In the genomic region with DNA sequence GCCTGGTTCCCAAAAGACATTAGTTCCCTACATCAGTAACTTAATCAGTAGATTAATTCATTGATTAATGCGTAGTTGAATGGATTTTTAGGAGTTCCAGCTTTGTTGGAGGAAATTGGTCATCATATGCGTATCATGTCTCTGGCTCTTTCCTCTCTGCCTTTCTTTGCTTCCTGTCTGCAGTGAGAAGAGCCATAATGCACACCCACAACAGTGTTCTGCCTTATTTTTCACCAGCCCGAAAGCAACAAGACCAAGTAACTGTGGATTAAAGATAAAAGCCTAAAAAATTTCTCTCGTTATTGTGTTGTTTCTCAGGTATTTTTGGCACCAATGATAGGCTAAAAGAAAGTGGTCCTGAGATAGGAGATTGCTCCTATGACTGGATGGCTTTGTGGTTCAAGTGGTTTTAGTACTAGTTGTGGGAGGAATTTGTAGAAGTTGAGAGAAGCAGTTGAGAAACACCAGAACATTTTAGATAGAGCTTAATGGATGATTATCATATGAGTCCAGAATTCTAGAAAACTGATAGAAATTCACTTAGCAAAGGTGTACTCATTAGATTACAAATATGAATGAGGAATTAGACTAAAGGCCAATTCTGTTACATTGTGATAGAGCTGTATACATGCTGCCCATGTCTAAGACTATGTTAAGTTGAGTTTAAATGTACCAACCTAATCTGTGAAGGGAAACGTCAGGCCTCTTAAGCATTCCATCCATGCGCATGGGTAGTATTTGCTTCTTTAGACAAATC, we compare ENCODE assay signal across 19 mouse cellular contexts.
DNase-seq lines count a peak whose midpoint lies in the region; ATAC-seq and TF ChIP-seq lines count a peak whose summit lies in the region.
"Had no signal": no experiment of that assay in that cellular context is flagged by ENCODE, and none has a peak within 500 bp of the region (broad histone marks: within the 10 kb centered on the region; RNA-seq: fewer than 3 reads in every experiment).

No protein-coding gene starts in this region.

- 55% methylated on average over 6 of the region's 6 CpGs for WGBS in liver, embryonic 12.5 days (ENCODE audit: insufficient replicate concordance)
- 46% methylated on average over 6 of the region's 6 CpGs for WGBS in liver, embryonic 16.5 days (ENCODE audit: insufficient replicate concordance)

- H3K4me2 ChIP-seq in liver, embryonic 12.5 days: peak overlapping the region; percentile 8; the same call in 1 of the 2 replicates
- H3K4me2 ChIP-seq in liver, embryonic 16.5 days (ENCODE audit: low read depth, low read length): no peak overlapping the region
- H3K4me2 ChIP-seq: embryonic facial prominence, embryonic 13.5 days; forebrain, embryonic 13.5 days; heart, embryonic 13.5 days; hindbrain, embryonic 15.5 days had no signal

- no peak for TF ChIP-seq CTCF in left cerebral cortex, adult 2 months (IDR thresholded peaks at IDR 0.05)

- no peak overlapping the region for H3K4me3 ChIP-seq in liver, embryonic 12.5 days
- H3K4me3 ChIP-seq in liver, embryonic 16.5 days (ENCODE audit: low read depth, low read length): no peak overlapping the region
- no peak overlapping the region for H3K4me3 ChIP-seq in left cerebral cortex, adult 2 months
- H3K4me3 ChIP-seq: embryonic facial prominence, embryonic 13.5 days; forebrain, embryonic 13.5 days; gastrocnemius, adult 2 months; heart, embryonic 13.5 days; hindbrain, embryonic 15.5 days had no signal

- peaks cover 14% of the 10 kb centered on the region; the same call in 1 of the 2 replicates for H3K36me3 ChIP-seq in liver, embryonic 12.5 days
- no peaks in the 10 kb centered on the region for H3K36me3 ChIP-seq in liver, embryonic 16.5 days (ENCODE audit: control insufficient read depth, insufficient read depth)

- H3K9me3 ChIP-seq in liver, embryonic 12.5 days (replicated peaks): no peaks in the 10 kb centered on the region
- H3K9me3 ChIP-seq in liver, embryonic 16.5 days (replicated peaks; ENCODE audit: control insufficient read depth, low read length): no peaks in the 10 kb centered on the region
- H3K9me3 ChIP-seq: embryonic facial prominence, embryonic 13.5 days; forebrain, embryonic 13.5 days; heart, embryonic 13.5 days; hindbrain, embryonic 15.5 days had no signal

- peaks cover 17% of the 10 kb centered on the region for H3K4me1 ChIP-seq in liver, embryonic 12.5 days
- H3K4me1 ChIP-seq in liver, embryonic 16.5 days (ENCODE audit: control insufficient read depth, low read depth, low read length): peaks cover 3% of the 10 kb centered on the region; the same call in 1 of the 2 replicates
- H3K4me1 ChIP-seq: embryonic facial prominence, embryonic 13.5 days; forebrain, embryonic 13.5 days; heart, embryonic 13.5 days; hindbrain, embryonic 15.5 days had no signal

- no peaks in the 10 kb centered on the region for H3K27me3 ChIP-seq in liver, embryonic 12.5 days (replicated peaks)
- H3K27me3 ChIP-seq in liver, embryonic 16.5 days (ENCODE audit: control insufficient read depth, insufficient read depth, low read depth, low read length): no peaks in the 10 kb centered on the region
- H3K27me3 ChIP-seq: CH12.LX; embryonic facial prominence, embryonic 13.5 days; forebrain, embryonic 13.5 days; heart, embryonic 13.5 days; hindbrain, embryonic 15.5 days had no signal

- peak; percentile 70 for DNase-seq in 416B (ENCODE audit: low read depth)
- DNase-seq in c-Kit-positive CD71-positive TER-119-negative erythroid progenitor cells, embryonic 14.5 days (ENCODE audit: low read depth): peak; percentile 48
- DNase-seq in left cerebral cortex, adult 2 months (ENCODE audit: extremely low spot score in 1 of 2, low spot score in 2 of 2): no peak
- DNase-seq in thymus, postnatal 0 days (ENCODE audit: low spot score): no peak
- DNase-seq in cerebellum, postnatal 4 days (ENCODE audit: low spot score in 2 of 2): no peak
- DNase-seq in spleen, postnatal 10 days (ENCODE audit: low spot score in 2 of 2): no peak
- DNase-seq: adrenal gland, postnatal 10 days; cerebellum, adult 18-20 months; cerebellum, postnatal 10 days; gastrocnemius, adult 2 months; gastrocnemius, postnatal 25 days; heart, postnatal 36 days had no signal

- no peak overlapping the region for H3K9ac ChIP-seq in liver, embryonic 12.5 days
- no peak overlapping the region for H3K9ac ChIP-seq in liver, embryonic 16.5 days (ENCODE audit: low read depth, low read length)
- H3K9ac ChIP-seq: embryonic facial prominence, embryonic 13.5 days; forebrain, embryonic 13.5 days; heart, embryonic 13.5 days; hindbrain, embryonic 15.5 days had no signal

- intact Hi-C loops in left cerebral cortex, adult 2 months (cut with DNase I): no loop called here

- peak overlapping the region; percentile 68; the same call in 1 of the 2 replicates for H3K27ac ChIP-seq in liver, embryonic 12.5 days
- H3K27ac ChIP-seq in liver, embryonic 16.5 days (ENCODE audit: low read length): peak overlapping the region; percentile 41; the same call in 1 of the 2 replicates
- no peak overlapping the region for H3K27ac ChIP-seq in left cerebral cortex, adult 2 months
- H3K27ac ChIP-seq: embryonic facial prominence, embryonic 13.5 days; forebrain, embryonic 13.5 days; gastrocnemius, adult 2 months; heart, embryonic 13.5 days; hindbrain, embryonic 15.5 days had no signal

- ATAC-seq in liver, embryonic 12.5 days: peak; percentile 90
- ATAC-seq in liver, embryonic 16.5 days (ENCODE audit: low read depth): peak; percentile 85
- ATAC-seq: forebrain, embryonic 13.5 days had no signal

Comparison
In these comparisons a context has a peak if more than half of its experiments do, and no peak if none do; other contexts are left out.
1. DNase-seq: peak in 416B (single experiment) and c-Kit-positive CD71-positive TER-119-negative erythroid progenitor cells, embryonic 14.5 days (single experiment); none in left cerebral cortex, adult 2 months (0 of 2), thymus, postnatal 0 days (single experiment), cerebellum, postnatal 4 days (0 of 2) and spleen, postnatal 10 days (0 of 2).